Mouse (Mus musculus): Measurements from ENCODE around the gene Cabp1.
A peak's percentile ranks its signal among the peaks of the same experiment; 100 is the strongest.

DNA sequence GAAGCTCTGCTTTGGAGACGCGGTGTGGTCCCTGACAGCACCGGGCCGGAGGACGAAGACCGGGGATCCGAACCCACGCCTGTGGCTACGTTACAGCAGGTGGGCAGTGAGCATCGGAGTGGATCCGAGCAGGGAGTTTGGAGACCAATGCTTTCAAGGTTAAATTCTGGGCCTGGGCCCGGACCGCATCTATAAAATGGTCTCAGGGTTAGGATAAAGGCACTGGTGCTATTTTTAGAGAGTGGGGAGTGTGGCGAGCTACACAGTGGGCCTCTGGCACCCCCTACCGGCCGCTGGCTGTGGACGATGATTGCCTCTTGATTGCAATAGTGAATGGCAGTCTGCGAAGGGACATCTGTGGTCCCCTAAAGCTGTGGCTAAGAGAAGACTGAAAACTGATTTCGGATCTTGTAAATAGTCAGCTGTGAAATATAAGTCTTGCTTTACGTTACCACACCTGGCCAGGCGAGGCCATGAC, 41.6 kb upstream of the Cabp1 start, which contains the start of gene Pop5:
- TF ChIP-seq CTCF (IDR thresholded peaks at IDR 0.05; ENCODE audit: borderline replicate concordance, insufficient read depth, low read length) (peak; percentile 89), POLR2A (IDR thresholded peaks at IDR 0.05; ENCODE audit: low read depth, low read length) (no peak)

Measured in embryonic fibroblast, embryonic 13.5 days (primary cell).